Mouse (Mus musculus) gastrocnemius, postnatal 14 days (tissue): Measurements from ENCODE around the gene Umps. TPM values are rescaled to one million over a fixed set of nuclear protein-coding genes. Genes with fewer than 3 reads are reported as not detected.

ENCODE experiments used
- DNase-seq: peaks from one replicate; pipeline ENCODE4 v3.0.0; 2021; ENCODE audit warnings: mixed read lengths
- intact Hi-C: fragments of 180-260 bp; cut with DNase I; formaldehyde crosslinking; loops from one replicate; pipeline ENCODE4 v1.15.1; 2025; ENCODE audit warnings: low total_unique reads
- total RNA-seq, 2 experiments: library from RNA; stranded (reverse); gene quantifications; 2 replicates each; pipeline ENCODE4 v1.2.3; 2021

Gene Umps
- total RNA-seq, 2 experiments from 2014 or later: 5.3 to 7.0 TPM

GRCm38 (mm10) chr16:33967283-33967640, 424 bp upstream of the Umps start:
- no peak for DNase-seq
- intact Hi-C loops: no loop called here

DNA sequence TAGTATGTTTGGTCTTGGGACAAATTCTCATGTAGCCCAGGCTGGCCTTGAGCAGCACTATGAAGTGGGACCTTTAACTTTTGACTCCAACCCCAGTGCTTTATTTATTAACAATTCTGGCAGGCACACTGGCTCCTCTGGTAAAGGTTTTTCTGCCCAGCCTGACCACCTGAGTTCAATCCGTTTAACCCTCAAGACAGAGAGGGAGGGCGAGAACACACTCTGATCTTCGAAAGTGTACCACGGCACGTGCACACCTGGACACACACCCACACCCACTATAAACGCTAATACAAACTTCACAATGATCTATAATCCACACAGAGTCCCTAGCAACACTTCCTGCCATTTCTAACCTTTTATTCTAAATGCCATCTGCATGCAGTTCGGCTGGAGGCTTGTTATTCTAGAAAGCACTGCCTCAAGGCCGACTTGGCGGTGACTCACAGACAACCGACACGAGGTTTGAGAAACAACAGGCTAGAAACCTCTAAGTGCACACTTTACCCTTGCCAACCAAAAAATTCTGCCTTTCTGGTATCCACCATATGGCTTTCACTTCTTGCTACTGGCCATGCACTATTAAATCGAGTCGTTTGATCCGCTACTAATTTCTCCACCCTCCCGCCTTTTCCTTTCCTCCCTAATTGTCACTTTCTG, 830 bp downstream of the Umps start:
- intact Hi-C loops: no loop called here
- DNase-seq: no peak

DNA sequence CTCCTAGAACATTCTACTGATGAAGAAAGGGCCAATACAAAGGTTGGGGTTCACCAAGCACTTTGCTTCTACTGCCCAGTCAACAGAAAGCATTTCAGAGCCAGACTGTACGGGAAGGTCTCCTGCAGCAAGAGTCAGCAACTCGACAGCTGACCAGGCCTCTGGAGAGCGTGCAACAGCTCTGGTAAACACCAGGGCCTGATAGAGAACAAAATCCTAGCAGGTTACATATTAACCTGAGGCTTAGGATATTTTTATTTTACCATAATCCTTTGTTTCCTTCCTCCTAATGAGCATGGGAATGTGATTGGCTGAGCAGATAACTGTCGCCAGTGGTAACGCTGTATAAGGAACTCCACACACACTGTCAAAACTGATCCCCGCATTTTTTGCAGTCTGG, 3.3 kb downstream of the Umps start:
- intact Hi-C loops: no loop called here
- no peak for DNase-seq

- intact Hi-C loops: no loop called here
- DNase-seq: no peak
These were observed 12.0 kb downstream of the Umps start for GRCm38 (mm10) chr16:33954793-33955192.

GRCm38 (mm10) chr16:33953008-33953407, 13.8 kb downstream of the Umps start:
- intact Hi-C loops: no loop called here
- no peak for DNase-seq

- intact Hi-C loops: loop anchor here (2.0 kb wide), 1 partner anchor 128 kb away; no protein-coding TSS in a partner anchor
- DNase-seq: peak; percentile 82
These were observed 16.0 kb downstream of the Umps start for GRCm38 (mm10) chr16:33950830-33951229.

GRCm38 (mm10) chr16:33950386-33950785, 16.5 kb downstream of the Umps start:
- no peak for DNase-seq
- intact Hi-C loops: loop anchor here (2.0 kb wide), 1 partner anchor 128 kb away; no protein-coding TSS in a partner anchor

DNA sequence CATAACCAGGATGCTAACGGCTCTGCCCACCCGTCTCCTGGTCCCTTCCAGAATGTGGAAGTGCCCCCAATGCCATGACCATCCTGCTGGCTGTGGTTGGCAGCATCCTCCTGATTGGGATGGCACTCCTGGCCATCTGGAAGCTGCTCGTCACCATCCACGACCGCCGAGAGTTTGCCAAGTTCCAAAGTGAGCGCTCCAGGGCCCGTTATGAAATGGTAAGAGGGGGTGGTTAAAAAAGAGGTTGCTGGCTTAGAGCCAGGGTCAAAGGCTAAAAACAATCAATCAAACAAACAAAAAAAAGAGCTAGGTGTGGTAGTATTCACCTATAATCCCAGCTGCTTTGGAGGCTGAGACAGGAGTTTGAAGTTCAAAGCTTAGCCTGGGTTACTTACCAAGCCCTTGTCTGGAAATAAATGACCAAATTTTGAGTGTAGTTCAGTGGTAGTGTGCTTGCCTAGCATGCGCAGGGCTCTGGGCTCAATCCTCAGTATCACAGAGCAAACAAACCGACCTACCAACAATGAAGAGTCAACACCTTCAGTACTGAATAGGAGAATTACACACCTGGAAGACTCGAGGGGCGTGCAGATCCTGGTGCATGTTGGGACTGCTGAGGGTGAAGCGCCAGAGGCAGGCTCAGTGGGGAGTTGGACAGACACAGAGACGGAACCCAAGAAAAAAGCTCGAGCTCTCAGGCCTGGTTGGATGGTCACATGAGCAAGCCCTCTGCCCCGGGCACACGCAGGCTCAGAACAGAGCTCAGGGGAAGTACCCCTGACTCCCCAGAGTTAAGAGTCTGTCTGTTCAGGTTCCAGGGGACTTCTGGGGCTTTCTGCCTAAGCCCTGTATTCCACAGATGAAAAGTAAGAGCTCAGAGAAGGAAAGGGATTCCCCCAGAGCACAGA, 18.9 kb downstream of the Umps start:
- DNase-seq: no peak
- intact Hi-C loops: loop anchor here (10.0 kb wide), 1 partner anchor 63 kb away; no protein-coding TSS in a partner anchor

DNA sequence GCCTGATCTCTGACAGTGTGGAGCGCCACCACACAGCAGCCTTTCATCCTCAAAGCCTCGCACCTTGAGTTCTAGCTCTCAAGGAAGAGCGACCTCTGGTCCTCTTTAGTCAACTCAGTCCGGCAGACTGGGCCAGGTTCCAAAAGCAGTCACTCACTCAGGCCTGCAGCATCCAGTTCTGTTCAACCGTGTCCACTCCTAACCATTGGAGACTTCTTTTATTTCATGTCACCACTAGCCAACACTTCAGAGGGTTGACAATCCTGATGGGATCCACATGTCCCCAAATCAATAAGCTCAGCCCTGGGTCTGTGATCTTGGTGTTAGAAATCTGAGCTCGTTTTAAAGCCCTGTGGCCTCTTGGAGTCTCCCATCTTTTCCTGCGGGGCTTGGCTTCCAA, 20.8 kb downstream of the Umps start:
- intact Hi-C loops: loop anchor here (10.0 kb wide), 1 partner anchor 61 kb away; no protein-coding TSS in a partner anchor
- DNase-seq: no peak

- intact Hi-C loops: loop anchor here (10.0 kb wide), 1 partner anchor 60 kb away; no protein-coding TSS in a partner anchor
- no peak for DNase-seq
These were observed 22.1 kb downstream of the Umps start for GRCm38 (mm10) chr16:33944772-33945171.

GRCm38 (mm10) chr16:33944126-33944525, 22.7 kb downstream of the Umps start:
- intact Hi-C loops: loop anchor here (10.0 kb wide), 1 partner anchor 59 kb away; no protein-coding TSS in a partner anchor
- DNase-seq: no peak

- DNase-seq: no peak
- intact Hi-C loops: loop anchor here (10.0 kb wide), 1 partner anchor 59 kb away; no protein-coding TSS in a partner anchor
These were observed 23.4 kb downstream of the Umps start for GRCm38 (mm10) chr16:33943388-33943787.

DNA sequence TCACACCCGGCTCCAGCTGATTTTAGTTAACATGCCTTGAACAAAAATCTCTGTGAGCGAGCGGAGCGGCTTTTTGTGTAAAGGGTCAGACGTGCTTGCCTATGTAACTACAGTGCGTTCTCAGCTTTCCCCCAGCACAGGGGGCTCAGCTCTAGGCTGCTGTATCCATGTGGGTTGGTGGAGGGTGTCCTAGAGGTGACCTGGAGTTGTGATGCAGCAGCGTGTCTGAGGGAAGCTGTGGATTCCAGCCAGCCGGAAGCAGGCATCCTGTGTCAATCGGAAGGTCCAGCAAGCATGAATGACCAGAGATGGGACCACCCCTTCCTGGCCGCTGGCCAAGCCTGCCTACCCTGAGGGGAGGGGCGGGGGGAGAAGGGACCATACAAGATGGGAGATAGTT, 24.5 kb downstream of the Umps start:
- DNase-seq: peak; percentile 66
- intact Hi-C loops: loop anchor here (10.0 kb wide), 1 partner anchor 58 kb away; no protein-coding TSS in a partner anchor

DNA sequence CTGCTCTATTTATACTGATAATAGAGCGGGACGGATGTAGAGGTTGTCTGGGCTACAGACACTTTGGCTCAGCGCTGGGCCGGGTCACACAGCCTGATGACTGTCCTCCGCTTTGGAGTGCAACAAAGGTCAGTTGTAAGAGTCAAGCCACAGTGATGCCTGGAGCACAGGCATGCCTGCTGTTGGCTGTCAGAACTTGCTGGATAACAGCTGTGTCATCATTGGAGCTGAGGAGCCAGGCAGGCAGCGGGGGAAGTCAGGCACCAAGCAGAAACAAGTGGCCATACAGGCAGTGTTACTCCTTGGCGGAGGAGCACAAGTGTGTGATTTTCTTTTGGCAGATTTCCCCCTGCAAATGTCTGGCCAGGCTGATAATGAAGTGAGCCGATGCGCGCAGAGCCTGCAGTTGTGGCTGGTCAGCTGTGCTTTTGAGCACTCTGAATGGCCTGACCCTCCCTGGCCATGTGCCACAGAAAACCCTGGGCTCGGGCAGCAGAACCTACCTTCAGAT, 25.5 kb downstream of the Umps start:
- peak; percentile 78 for DNase-seq
- intact Hi-C loops: loop anchor here (10.0 kb wide), 1 partner anchor 57 kb away; no protein-coding TSS in a partner anchor

GRCm38 (mm10) chr16:33940095-33940494, 26.7 kb downstream of the Umps start:
- intact Hi-C loops: loop anchor here (10.0 kb wide), 1 partner anchor 55 kb away; no protein-coding TSS in a partner anchor
- DNase-seq: no peak

DNA sequence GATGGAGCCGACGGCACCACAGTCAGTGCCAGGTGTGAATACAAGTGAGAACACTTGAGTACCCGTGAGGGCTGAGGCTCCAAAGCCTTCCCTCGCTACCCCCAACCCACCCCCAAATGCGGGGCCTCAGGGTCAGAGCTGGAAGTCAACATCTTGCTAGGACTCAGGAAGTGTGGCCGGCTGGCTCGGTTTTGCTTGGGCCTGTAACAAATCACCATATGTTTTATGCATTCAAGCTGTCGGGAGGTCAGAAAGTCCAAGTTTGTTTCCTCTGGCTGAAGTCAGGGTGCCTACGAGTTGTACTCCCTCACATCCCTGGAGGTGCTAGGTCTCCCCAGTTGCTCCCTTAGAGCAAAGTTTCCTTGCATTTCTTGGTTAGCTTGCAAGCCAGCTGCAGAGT, 27.2 kb downstream of the Umps start:
- intact Hi-C loops: loop anchor here (10.0 kb wide), 1 partner anchor 55 kb away; no protein-coding TSS in a partner anchor
- no peak for DNase-seq

GRCm38 (mm10) chr16:33939133-33939531, 27.7 kb downstream of the Umps start:
- intact Hi-C loops: no loop called here
- no peak for DNase-seq

GRCm38 (mm10) chr16:33938311-33939132, 28.3 kb downstream of the Umps start:
- no peak for DNase-seq
- intact Hi-C loops: no loop called here

DNA sequence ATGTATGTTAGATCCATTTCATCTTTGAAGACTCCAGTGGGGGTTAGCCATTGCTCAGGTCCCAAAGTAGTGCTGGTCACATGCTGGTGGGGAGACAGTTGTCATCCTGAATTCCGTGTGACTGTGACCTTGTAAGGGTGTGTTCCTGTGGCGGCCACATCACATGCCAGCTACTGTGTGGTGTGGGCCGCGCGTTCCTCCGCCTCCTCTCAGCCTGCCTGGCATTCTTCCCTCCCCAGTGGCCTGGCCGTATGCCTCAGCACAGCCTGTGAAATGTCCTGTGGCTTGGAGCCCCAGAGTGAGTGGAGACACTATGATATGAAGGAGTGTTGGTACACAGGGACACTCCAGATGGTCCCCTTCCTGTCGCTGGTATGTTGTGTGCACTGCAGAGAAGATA, 29.3 kb downstream of the Umps start:
- intact Hi-C loops: no loop called here
- DNase-seq: peak; percentile 79
